Mouse (Mus musculus): ENCODE results near the gene Hadh. TPM values are rescaled to one million over a fixed set of nuclear protein-coding genes. Genes with fewer than 3 reads are reported as not detected.

Hadh gene
- polyA plus RNA-seq (2015; fragmentation: Nextera tagmentation; extraction: Ambion mirVana): 54.8 and 58.0 TPM in 2 replicates

DNA sequence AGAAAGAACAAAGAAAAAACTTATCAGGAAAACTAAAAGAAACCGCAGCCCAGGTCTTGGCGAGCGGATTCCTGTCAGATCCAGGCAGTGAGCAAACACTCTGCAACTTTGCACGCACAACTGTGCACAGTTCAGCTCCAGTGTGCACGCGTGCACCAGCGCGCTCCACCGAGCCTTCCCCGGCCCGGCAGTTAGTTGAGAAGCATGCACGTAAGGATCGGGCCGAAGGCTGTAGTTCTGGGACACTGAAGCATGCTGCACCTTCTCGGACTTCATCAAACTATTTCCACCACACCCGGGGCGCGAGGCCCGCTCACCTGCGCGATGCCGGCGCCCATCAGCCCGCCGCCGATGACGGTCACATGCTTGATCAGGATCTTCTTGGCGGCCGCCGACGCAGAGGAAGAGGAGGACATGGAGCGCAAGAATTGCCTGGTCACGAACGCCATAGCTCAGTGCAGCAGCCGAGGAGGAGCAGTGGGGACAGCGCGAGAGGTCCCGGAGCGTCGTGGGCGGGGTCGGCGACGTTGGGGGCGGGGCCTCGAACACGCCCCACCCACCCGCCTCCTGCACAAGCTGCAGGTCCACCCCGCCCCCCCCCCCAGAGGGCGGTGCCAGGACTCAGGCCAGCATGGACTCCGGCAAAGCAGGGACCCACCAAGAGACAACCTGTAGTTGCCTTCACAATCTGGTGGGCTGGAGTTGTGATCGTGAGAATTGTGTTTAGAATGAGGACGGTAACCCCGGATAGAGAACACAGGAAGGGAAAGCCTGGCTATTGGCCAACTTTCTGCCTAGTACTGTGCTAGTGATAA lies at the start of gene Hadh:
Hadh (minus strand) TSS at position 543 of the 815 bp plus-strand sequence.

DNA sequence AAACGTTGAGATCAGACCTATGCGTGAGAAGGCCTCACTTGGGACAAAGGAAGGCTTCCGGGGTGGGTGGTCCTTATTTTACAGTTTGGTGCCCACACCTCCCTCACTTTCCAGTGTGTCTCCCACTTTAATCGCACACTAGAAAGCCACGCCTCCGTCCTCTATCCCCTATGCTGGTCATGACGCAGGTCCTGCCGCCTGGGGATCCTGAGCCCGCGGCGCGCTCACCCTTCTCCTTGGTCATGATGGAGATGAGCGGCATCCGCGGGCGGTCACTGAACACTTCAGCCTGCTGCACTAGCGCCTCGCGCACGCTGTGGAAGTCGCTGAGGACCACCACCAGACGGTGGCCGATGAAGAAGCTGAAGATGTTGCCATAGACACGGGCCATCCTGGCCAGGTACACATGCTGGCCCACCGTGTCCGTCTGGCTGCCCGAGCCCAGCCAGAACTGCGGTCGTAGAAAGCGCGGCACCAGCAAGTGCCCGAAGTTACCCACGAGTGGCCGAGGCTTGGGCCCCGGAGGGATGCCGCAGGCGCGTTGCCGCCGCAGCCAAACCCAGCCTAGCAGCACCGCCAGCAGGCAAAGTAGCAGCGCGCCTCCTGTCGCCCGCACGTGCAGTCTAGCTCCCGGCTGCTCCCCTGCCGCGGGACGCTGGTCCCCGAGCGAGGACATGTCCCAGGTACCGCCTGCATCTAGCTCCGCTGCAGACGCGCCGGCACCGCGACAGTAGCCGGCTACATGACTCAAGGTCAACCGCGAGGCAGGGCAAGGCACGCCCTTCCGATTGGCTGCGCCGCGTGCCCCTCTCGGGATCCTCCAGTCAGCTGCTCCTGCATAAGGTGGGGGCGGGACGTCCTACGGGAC lies 30.8 kb upstream of the Hadh start, which contains the start of gene Cyp2u1:
Cyp2u1 (minus strand) TSS at position 776 of the 868 bp plus-strand sequence.

Other genes with a start within 250 kb of the Hadh start
- gene Lef1, start 161.6 kb downstream of the Hadh start, polyA plus RNA-seq (2015; fragmentation: Nextera tagmentation; extraction: Ambion mirVana): 2.1 and 2.3 TPM in 2 replicates
- 0.39 and 0.72 TPM in 2 replicates for gene Cyp2u1, start 31.1 kb upstream of the Hadh start, polyA plus RNA-seq (2015; fragmentation: Nextera tagmentation; extraction: Ambion mirVana)
- 4.4 and 4.5 TPM in 2 replicates for gene Sgms2, start 219.3 kb upstream of the Hadh start, polyA plus RNA-seq (2015; fragmentation: Nextera tagmentation; extraction: Ambion mirVana)